Mouse (Mus musculus) lung, adult 10 weeks (tissue): ENCODE measurements around the gene 4933414I15Rik. TPM values are rescaled to one million over a fixed set of nuclear protein-coding genes. Genes with fewer than 3 reads are reported as not detected.

Experiments used
- polyA plus RNA-seq: library from polyadenylated mRNA; stranded (reverse); fragments of 350-450 nt; fragmentation: Illumina TruSeq; extraction: RNeasy Lipid Tissue Mini Kit (QIAGEN cat#74804); gene quantifications from one replicate; pipeline ENCODE4 v1.2.3, GENCODE M21; 2014; ENCODE audit warnings: low read depth, low replicate concordance; ENCODE audit not compliant: insufficient read depth

Gene 4933414I15Rik
- not detected for polyA plus RNA-seq

DNA sequence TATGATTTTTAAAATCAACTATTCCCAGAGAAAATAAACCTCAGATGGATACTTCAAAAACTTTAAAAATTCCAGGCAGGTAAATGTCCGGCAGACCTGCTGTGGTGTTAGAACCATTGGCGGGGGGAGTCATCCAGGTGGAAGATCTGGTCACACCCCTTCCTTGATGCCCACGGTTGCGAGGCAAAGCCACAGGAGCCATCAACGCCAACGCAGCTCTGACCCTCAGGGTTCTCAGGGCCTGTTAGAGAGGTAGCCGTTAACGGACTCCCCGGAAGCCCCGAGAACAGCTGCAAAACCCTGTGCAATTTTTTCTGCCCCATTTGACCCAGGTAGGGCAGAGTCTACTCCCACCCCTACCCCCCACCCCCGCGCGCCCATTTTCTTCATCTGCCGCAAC, at the start of gene 4933414I15Rik:
TSS of gene 4933414I15Rik (minus strand) at position 260 of the 400 bp plus-strand sequence.

DNA sequence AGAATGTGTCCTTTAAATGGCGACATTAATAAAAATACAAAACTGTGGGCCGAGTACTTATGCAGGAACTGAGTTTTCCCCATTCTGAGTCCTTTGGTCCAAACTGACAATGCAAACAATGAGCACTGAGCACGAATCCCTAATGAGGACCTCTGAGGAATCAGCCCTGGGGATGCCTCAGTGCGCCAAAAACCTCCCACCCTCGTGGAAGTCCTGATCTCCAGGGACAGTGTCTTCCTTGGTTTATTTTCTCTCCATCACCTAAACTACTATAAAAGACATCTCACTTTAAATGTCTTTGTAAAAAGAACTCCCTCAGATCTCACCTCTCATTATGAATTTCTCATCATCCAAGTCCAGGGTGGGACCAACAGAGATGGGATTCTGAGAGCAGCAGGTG, 38.1 kb upstream of the 4933414I15Rik start, which contains the start of gene Olfr1377:
TSS of gene Olfr1377 (plus strand) at position 301 of the 400 bp plus-strand sequence.

DNA sequence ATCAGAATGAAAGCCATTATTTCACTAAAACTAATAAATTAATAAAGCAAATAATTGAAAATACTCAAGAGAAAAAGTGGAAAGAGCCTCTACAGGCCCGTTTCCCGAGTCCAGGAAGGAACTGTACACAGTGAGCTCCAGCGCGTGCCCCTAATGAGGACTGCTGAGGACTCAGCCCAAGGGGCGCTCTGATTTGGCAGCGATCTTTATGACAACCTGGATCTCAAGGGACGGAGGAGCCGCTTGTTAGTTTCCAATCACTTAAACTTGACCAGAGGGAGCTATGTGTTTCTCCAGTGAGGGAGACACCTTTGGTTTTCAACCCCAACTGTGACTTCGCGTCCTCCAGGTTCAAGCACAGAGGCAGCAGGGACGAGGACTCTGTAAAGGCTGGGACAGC, 22.7 kb upstream of the 4933414I15Rik start, which contains the start of gene Olfr1378:
TSS of gene Olfr1378 (plus strand) at position 301 of the 400 bp plus-strand sequence.

DNA sequence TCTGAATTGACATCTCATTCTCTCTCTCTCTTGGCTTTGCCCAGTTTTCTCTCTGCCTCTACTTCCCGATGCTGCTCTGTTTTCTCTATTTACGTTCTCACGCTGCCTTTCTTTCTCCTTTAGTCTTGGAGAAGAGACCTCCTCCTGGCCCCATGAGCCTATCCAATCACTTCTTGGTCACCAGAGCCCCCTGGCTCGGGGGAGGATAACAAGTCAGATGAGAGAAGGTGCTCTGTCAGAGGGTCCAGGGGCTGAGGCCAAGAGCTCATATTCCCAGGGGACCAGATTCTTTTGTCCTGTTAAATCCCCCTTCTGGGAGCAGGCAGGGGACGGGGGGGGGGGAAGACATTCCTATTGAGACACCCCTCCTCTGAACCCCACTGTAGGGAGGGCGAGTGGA, 10.1 kb upstream of the 4933414I15Rik start, which contains the start of gene Prop1:
TSS of gene Prop1 (minus strand) at position 101 of the 400 bp plus-strand sequence.

DNA sequence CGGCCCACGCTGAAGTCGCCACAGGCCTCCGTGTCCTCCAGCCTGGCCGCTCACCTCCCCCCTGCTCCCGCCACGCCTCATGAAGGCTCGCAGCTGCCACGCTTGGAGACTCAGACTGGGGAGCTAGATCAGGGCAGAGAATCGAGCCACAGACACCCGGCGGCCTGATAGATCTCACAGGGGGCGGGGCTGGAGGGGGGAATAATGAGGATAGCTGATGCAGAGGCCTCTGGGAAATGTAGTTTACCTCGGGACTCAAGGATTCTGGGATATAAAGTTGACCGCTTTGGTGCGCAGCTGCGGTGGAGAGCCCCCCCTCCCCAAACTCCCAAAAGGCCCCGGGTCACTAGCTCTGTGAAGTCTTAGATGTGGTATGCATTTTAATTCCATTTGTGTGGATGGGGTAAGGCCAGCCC, 12.1 kb downstream of the 4933414I15Rik start, which contains the start of gene Zfp354b:
TSS of gene Zfp354b (minus strand) at position 183 of the 416 bp plus-strand sequence.

DNA sequence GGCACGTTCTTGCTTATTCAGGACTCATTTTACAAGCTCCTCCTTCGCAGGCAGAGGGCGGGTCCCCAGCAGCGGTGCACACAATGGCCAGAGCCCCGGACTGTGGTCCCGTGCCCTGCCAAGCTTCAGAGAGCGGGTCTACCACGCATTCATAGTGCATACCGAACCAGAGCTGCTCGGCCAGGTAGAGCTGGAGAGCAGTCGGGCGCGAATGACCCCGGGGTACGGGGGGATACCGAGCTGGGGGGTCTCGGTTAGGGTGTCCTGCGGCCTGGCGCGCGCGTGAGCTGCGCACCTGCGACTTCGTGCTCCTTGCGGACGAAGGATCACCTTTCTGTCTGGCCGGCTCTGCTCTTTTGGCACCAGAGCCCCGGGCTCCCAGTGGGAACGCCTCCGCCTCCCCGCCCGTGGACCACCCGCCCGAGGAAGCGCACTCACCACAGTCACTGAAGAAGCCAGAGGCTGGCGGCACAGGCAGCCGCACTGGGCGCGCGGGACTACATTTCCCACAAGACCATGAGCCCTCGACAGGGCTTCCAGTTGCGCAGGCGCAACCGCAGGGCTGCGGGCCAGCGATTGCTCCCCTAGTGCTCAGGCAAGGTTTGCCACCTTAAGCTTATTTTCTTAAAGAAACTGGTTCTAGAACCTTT, 27.8 kb downstream of the 4933414I15Rik start, which contains the start of gene Zfp2:
TSS of gene Zfp2 (minus strand) at position 495 of the 650 bp plus-strand sequence.

Other genes with a start within 250 kb of the 4933414I15Rik start
- gene Zfp354c, start 116.0 kb downstream of the 4933414I15Rik start, polyA plus RNA-seq: 2.8 TPM
- gene Zfp879, start 102.2 kb downstream of the 4933414I15Rik start, polyA plus RNA-seq: 0.43 TPM
- gene Grm6, start 93.1 kb downstream of the 4933414I15Rik start, polyA plus RNA-seq: 0.07 TPM
- gene Zfp454, start 56.1 kb downstream of the 4933414I15Rik start, polyA plus RNA-seq: 0.97 TPM
- gene Zfp2, start 27.6 kb downstream of the 4933414I15Rik start, polyA plus RNA-seq: 3.4 TPM
- gene Zfp354b, start 12.1 kb downstream of the 4933414I15Rik start, polyA plus RNA-seq: 1.2 TPM
- not detected for gene Prop1, start 10.0 kb upstream of the 4933414I15Rik start, polyA plus RNA-seq
- not detected for gene Olfr1378, start 22.8 kb upstream of the 4933414I15Rik start, polyA plus RNA-seq
- gene Olfr1377, start 38.2 kb upstream of the 4933414I15Rik start, polyA plus RNA-seq: not detected
- not detected for gene Olfr51, start 59.8 kb upstream of the 4933414I15Rik start, polyA plus RNA-seq
- gene Olfr54, start 70.5 kb upstream of the 4933414I15Rik start, polyA plus RNA-seq: not detected
- gene Olfr1375, start 104.3 kb upstream of the 4933414I15Rik start, polyA plus RNA-seq: not detected
- gene Zfp354a, start 115.5 kb upstream of the 4933414I15Rik start, polyA plus RNA-seq: 2.3 TPM